Mouse (Mus musculus): Measurements from ENCODE around the gene Orm3.
A peak's percentile ranks its signal among the peaks of the same experiment; 100 is the strongest.

Orm3 gene

DNA sequence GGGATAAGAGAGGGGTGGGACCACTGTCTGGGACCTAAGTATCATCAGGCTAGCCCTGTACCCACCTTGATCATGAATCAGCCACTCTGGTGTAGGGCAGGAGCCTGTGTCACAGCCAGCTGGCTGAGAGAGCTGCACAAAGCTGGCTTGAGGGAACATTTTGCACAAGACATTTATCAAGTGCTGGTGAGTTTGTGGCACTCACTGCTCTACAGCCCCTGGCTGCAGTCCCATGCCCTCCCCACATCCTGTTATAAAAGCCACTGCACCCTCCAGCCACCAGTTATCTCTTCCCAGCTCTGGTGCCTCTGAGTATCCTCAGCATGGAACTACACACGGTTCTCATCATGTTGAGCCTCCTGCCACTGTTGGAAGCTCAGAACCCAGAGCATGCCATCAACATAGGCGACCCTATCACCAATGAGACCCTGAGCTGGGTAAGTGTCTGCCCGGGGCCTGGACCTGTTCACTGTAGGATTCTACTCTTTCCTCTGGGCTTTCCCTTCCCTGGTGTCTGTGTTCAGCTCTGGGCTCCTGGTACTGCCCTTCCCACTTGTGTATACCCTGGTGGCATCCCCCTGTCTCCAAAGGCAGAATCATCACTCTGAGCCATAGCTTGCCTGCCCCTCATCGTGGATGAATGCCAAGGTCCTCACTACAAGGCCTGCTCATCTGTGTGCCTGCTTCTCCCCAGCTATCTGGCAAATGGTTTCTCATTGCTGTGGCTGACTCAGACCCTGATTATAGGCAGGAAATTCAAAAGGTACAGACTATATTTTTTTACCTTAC lies at the start of gene Orm3:
Gene Orm3, plus strand, starts transcription at position 286 of the 789 bp plus-strand sequence.
- no peak for DNase-seq

DNA sequence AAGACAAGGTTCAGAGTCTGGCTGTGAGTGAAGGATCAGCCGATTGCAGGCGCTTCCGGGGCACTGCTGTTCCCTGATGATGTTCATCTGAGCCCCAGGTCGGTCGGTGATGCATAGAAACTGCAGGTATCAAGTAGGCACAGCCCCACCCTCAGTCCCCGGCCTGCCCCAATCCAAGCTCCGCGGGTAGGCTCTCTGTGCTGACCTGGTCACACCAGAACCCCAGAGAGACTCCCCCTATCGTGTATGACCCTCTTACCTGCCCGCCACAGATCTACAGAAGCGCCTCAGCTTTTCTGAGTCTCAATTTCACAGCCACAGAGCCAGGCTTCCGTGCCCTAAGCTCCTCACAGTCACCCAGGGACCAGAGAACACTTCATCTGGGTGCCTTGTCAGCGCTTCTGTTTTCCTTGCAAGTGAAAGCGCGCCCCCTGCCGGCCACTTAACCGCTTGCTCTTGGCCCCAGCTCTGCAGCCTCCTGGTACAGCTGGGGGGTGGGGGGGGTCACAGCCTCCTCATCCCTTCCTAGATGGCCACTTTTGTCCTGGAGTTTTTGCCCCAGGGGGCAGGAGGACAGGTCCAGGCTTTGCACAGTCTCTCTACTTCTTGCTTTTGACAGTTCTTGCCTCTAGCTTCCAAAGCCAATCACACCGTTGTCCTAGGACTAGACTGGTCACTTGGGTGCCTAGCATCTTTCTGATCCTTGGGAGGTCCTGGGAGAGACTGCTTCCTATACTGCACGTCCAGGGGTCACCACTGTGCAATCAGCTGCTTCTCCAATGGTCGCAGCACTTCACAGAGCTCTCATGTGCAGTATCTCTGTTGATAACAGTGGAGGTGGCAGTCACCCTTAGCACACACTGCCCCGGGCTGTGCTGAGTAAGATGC lies 48.5 kb upstream of the Orm3 start:
- peak; percentile 97 for DNase-seq

DNA sequence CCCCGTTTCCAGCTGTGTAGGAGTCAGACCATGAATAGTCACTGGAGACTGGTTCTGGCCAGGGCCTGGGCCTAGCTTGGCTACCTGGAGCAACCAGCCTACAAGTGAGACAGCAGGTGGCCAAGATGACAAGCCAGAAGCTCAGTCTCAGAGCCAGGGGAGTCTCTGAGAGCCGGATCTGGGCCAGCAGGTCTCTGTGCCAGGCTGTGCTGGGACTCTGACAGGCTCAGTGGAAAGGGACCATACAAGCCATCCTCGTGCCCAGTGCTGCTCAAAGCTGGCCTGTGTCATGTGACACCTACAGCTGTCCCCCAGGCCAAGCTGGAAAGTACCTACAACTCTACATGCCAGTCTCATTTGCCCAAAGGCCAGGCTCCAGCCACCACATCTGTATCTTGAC lies 47.6 kb upstream of the Orm3 start:
- no peak for DNase-seq

DNA sequence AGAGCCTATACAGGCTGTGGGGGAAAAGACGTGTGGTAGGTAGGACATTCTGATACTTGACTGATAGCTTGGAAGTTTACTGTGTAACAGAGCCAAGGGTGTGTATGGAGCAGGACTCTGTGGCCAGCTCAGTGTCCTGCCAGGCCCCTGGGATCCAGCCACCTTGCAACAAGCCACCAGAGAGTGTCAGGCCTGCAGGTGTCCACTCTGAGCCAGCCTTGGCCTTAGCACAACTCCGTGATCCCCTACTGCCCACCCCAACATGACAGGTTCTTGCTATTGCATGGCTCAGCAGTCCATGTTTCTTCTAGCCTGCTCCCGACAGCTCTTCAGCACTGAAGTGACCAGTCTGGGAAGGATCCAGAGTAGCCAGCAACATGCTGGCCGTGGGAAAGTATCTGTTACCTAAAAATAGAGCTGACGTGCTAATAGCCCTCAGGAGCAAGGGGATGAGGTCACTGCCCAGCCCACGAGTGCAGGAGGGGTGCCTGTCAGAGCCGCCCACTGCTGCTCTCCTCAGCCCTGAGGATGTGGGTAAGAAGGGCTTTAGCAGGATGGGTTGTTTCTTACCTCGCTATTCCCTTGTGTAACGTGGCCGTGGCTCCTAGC lies 45.6 kb upstream of the Orm3 start:
- peak in 1 of 2 experiments; percentile 22 for DNase-seq

DNA sequence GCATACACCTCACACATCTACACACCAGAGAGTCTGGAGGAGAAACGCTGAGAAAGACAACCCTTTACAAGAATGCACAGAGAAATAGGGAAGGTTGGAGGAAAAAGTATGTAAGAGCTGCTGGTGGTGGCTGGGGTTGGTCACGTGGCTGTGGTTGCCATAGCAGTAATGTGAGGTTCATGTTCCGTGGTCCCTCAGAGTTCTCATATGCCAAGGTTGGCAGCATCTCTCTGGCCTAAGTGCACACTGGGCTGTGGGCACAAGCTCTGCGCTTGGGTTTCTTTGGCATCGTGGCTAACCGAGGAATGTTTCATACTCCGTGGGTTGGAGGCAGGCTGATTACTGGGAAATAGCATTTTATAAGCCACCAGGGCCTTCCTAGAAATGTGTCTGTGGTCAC lies 44.5 kb upstream of the Orm3 start:
- DNase-seq = no peak

DNA sequence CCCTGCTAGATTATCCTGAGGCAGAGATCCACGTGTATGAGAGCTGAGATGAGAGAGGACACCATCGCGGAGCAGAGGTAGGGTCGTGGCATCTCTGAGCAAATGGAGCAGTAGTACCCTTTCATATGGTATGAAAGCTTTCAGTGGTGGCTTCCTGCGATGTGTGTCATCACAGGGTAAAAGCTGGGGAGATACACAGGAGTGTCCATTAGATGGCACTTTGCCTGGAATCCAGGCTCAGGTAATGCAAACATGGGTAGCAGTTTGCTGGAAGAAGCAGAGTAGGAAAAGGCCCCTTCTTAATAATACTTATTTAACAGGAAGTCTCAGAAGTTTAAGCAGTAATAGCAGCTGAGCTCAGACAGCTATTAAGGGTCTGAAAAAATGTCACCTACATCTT lies 41.9 kb upstream of the Orm3 start:
- no peak for DNase-seq

DNA sequence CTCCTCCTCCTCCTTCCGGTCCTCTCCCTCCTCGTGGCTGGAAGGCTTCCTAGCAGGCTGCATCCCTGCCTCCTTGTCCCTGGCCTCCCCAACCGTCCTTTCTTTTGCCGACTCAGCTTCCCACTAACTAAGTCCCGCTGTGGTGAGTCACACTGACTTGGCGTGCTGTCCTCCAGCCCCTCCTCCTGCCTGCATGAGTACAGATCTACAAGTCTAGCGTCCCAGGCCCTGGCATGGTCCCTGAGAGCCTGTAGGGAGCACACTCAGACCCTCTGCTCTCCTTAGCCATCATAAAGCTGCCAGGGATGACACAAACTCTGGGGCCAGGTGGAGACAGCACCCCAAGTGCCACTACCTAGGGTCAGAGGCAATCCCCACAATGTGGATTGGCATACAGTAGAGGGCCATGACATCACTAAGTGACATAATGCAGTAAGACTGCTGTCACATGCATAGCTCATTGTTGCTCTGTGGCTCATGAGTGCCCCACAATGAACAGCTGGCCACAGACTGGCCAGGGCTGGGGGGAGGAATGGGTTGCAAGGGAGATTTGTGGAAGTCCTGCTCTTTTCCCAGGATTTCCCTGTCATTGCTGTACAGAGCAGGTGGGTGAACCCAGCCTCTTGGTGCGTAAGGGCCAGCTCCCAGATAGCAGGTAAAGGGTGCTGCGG lies 39.8 kb upstream of the Orm3 start:
- peak in 1 of 2 experiments; percentile 46 for DNase-seq

DNA sequence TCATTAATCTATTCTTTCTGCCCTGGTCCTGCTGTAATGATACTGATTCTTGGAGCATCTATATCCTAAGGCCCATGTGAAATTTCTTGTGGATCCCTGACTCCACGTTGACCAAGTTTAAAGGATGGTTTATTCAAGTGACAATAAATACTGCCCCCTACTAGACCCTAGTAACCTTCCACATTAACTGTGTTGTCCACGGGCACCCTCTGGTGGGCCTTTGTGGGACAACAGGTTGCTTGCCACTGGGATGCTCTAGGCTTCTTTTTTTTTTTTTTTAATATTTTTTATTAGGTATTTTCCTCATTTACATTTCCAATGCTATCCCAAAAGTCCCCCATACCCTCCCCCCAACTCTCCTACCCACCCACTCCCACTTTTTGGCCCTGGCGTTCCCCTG lies 36.4 kb upstream of the Orm3 start:
- peak; percentile 90 to 91 for DNase-seq

DNA sequence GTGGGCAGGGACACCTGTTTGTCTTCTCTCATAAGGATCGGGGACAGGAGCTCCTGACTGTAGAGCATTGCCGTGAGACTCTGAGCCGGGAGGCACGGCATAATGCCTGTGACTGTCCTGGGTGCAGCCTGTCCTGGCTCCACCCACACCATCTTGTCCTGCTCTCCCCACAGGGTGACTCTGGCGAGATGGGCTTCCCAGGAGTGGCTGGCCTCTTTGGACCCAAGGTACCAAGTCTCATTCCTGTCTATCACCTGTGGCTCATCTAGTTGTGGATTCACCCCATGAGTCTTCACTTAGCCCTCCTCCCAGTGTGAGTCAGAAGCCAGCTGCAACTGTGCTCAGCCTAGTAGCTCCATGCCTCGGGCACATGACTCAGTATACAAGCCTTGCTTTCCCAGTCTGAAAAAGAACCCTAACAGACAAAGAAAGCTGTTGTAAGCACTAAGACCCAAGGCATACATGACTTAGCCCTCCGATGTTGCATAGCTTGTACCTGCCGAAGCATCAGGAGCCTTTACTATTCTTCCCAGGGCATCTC lies 32.6 kb upstream of the Orm3 start:
- DNase-seq = no peak

DNA sequence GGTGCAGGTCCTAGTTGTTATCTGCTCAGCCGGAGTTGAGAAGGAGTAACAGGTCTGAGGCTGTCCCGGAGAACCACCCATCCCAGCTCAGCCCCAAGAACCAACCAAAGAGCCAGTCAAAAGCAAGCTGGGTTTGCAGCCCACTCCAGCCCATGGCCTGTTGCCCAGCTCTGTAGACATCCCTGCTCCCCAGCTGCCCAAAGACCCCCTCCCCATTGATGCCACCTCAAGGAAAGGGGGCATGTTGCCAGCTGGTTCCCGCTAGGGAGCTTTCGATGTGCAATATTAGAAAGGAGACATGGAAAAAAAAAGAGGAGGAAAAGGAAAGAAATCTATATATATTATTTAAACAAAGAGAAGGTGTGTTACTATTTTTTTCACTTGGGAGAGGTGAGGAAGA lies 22.6 kb upstream of the Orm3 start:
- DNase-seq = no peak

DNA sequence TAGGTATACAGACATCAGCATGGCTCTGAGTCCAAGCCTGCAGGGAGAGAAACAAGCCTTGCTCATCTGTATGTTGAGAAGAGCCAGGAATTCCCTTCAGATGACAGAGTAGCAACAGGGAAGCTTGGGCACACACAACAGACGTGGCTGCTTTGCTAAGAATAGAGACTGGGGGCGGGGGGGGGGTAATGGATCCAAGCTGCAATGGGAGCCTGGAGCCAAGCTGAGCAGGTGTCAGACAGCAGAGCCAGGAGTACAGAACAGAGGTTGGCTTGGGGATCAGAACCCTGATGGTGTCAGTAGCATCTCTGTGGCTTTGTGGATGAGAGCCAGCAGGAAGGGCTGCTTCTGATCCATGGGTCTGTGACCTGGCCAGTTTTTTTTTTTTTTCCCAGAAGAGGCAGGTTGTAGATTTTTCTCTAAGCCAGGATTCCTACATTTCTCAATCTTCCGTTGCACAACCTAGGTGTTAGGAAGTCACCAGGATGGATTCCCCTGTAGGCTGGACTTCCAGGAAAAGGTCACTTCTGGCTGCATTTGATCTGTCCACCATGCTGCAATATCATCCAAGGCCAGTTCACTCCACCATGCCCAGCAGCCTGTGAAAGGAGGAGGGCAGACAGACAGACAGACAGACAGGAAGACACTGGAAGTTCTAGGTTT lies 17.4 kb upstream of the Orm3 start:
- no peak for DNase-seq

DNA sequence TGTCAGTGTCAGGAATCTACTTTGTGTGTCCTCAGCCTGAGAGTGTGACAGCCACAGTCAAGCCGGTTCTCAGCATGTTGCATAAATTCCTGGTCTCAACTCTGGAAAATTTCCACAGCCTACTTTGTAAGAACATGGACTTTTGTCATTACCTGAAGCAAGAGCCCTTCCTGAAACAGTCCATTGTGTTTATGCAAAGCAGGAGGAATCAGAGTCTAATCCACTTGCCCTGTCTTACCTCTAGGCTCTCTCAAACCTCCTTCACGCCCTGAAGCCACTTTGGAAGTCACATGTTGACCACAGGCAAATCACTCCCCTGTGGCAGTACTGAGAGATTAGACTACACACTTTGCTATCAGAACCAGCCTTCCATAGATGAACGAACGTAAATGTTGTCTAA lies 13.5 kb upstream of the Orm3 start:
- DNase-seq = no peak

DNA sequence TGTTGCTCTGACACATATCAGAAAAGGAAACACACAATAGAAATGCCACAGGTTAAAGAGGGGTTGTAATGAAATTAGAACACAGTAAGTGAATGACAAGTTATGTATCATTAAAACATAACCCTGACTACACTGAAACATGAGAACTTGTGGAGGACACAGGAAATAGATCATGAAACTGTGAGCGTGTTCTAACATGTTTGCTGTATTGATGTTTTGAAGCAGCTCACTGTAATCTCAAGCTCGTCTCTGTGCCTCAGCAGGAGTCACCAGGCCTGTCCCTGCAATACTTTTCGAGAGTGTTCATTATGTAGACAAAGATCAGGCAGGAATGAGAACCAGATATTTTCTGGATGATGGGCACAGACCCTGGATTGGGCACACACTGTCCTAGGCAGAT lies 12.4 kb upstream of the Orm3 start:
- DNase-seq = no peak

DNA sequence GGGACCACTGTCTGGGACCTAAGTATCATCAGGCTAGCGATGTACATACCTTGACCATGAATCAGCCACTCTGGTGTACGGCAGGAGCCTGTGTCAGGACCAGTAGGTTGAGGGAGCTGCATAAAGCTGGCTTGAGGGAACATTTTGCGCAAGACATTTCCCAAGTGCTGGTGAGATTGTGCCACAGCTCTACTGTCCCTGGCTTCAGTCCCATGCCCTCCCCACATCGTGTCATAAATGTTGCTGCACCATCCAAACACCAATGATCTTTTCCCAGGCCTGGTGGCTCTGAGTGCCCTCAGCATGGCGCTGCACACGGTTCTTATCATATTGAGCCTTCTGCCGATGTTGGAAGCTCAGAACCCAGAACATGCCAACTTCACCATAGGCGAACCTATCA lies 11.7 kb upstream of the Orm3 start, which contains the start of gene Orm1:
Gene Orm1, plus strand, starts transcription at position 266 of the 400 bp plus-strand sequence.
- DNase-seq = no peak

DNA sequence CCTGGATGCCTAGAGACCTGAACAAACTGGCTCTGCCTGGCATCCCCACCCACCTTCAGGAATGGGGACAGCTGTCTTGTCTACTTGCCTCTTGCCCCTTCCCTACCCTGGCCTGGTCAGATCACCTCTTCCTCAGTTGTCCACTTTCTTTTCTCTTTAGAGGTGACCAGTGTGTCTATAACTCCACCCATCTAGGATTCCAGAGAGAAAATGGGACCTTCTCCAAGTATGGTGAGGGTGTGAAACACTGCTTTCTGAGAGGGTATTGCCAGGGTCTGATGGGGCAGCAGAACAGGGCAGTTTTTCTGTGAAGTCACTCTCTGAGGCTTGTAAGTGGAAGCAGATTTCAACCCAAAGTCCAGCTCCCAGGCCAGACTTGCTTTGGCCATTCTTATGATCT lies 10.7 kb upstream of the Orm3 start:
- DNase-seq = no peak

DNA sequence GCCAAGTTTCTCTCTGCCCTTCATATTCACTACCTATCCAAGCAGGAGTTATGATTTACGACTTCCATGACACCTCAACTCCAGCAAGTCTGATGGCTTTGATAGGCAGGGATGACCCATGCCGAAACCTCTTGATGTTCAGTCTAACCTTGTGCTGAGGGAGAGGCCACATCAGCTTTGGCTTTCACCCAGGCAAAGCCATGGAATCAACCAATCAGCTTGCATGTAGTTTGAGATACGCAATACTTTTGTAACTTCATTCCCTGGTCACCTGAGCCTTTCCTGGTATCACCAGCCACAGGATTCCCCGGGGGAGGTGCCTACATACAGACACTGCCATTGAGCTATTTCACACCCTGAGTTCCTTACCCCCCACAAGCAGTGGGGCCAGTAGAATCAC lies 9.3 kb upstream of the Orm3 start:
- no peak for DNase-seq

DNA sequence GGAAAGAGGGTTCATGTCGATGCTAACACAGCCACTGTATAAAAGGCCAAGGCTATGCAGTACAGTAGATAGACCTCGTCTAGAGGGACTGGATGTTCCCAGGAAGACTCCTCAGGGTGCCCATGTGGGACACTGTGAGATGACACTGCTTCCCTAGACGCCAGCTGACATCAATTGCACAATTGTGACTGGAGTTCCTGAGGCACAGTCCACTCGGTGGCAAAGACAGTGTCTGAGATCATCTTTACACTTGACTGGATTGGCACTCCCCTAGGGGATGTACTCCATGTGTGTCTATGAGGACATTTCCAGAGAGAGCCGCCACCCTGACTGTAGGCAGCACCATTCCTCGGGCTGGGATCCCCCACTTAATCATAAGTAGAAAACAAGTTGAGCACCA lies 7.4 kb upstream of the Orm3 start:
- DNase-seq = no peak

DNA sequence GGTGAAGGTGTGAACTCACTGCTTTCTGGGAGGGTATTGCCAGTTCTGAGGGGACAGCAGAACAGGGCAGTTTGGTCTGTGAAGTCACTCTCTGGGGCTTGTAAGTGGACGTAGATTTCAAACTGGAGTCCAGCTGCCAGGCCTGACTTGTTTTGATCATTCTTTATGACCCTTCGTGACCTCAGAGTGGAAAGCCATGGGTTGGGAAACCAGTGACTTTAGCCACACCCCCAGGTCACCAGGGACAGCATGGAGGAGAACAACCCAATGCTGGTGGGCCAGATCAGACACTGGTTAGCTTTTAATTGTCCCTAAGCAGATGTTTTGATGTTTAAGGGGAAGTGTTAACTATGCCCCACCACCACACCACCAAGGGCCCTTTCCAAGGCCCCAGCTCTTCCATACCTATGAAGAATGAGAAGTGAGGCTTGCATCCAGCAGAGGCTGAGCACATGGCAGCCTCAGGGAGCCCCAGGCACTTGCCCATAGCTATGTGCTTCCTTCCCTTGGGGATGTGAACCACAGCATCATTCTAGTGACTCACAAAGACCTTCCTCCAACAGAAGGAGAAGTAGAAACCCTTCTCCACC lies 1.1 kb downstream of the Orm3 start:
- no peak for DNase-seq

DNA sequence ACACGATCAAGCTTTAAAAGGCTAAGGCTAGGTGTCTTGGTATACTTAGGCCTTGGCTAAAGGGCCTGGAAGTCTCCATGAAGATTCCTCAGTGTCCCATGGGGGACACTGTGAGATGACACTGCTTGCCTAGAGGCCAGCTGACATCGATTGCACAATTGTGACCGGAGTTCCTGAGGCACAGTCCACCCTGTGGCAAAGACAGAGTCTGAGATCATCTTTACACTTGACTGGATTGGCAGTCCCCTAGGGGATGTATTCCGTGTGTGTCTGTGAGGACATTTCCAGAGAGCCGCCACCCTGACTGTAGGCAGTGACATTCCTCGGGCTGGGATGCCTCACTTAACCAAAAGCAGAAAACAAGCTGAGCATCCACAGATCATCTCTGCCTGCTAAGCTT lies 3.9 kb downstream of the Orm3 start:
- DNase-seq = no peak

DNA sequence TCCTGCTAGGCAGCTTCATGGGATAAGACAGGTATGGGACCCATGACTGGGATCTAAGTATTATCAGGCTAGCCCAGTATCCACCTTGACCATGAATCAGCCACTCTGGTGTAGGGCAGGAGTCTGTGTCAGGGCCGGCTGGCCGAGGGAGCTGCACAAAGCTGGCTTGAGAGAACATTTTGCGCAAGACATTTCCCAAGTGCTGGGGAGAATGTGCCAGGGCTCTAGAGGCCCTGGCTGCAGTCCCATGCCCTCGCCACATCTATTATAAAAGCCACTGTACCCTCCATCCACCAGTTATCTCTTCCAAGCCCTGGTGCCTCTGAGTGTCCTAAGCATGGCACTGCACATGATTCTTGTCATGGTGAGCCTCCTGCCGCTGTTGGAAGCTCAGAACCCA lies 6.2 kb downstream of the Orm3 start, which contains the start of gene Orm2:
Gene Orm2, plus strand, starts transcription at position 300 of the 400 bp plus-strand sequence.
- DNase-seq = no peak

DNA sequence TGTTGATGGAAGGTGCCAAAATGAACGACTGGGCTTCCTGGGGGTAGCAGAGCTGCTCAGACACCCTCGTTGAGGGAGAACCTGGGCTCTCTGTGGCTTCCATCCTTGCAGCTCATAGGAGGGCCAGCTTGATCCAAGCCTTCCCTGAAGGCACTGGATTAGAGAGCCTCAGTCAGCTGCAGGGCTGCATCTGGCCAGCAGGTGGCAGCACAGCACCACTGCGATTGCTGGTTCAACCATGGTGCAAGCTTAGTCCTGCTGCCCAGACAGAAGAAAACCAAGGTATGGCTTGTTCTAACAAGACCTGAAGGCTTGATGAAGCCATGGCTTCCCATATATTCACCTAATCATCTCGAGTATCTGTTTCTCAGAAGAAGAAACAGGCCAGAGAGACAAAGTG lies 12.6 kb downstream of the Orm3 start:
- peak; percentile 93 to 94 for DNase-seq

DNA sequence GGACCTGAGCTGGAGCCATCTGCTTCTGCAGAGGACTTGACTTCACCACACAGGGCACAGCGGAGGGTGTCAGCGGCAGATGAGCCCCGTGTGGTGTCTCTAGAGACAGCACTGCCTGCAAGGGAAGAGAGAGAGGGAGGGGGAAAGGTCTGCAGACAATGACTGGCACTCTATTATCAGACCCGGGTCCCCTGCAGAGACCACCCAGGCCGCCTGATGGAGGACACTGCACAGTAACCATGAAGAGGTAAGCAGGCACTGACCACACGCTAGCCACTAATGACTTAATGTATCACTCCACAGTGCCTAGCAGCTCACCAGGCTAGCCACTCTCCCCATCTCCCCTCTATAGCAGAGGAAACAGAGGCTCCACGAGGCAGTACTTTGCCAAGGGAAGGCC lies 14.9 kb downstream of the Orm3 start:
- DNase-seq = no peak

All from kidney, postnatal 4 days (tissue).